Mouse (Mus musculus) ES-Bruce4 (cell line): ENCODE results near the gene Sgta.

Source experiments
- CTCF ChIP-seq: IDR thresholded peaks from one replicate; pipeline ENCODE4 v1.8.1; 2011; ENCODE audit warnings: low read depth, low read length
- POLR2A ChIP-seq: IDR thresholded peaks from one replicate; pipeline ENCODE4 v1.8.1; 2011; ENCODE audit warnings: low read length; ENCODE audit not compliant: insufficient read depth

DNA sequence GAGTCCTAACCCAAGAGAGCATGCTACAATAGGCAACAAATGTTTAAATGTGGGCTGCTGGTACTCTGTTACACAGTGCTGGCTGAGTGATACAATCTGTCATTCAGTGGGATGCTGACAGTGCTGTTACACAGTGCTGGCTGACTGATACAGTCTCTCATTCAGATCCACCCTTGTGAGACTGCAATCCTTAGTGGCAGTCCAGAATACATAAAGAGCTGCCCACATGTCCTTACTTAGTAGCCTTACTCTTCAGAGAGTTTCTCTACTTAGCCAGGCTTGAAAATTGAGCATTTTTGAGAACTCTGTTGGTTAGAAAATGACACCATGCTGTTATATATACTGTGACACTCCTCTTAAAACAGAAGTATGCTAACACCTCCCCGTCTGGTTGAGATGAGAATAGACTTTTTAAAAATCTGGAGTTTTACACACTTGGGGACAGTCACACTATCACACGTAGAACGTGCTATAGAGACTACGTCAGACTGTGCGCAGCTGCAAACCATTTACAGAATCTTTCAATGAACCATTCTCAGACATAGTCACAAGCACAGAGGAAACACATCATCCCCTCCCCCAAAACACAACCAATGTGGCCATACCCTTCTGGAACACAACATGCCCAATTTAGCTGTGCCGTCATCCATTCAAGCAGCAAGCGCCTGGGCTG is 53.8 kb downstream of the Sgta start:
- TF ChIP-seq CTCF (no peak), POLR2A (no peak)
